Mouse (Mus musculus) granulocyte monocyte progenitor cell, adult 5-6 weeks (primary cell): ENCODE data around the gene Oxld1. TPM values are rescaled to one million over a fixed set of nuclear protein-coding genes. Genes with fewer than 3 reads are reported as not detected.
"Not testable (repeated sequence)": the region's sequence is repeated elsewhere in the genome, so short reads cannot be mapped to it uniquely, and the experiment has no call there.

Source experiments
- ATAC-seq: replicated peaks from 2 replicates; pipeline ENCODE4 v1.8.0; 2016; ENCODE audit warnings: mild to moderate bottlenecking, moderate TSS enrichment, inconsistent platforms; ENCODE audit not compliant: poor library complexity, severe bottlenecking
- total RNA-seq, 2 experiments: library from RNA; stranded (forward) in 1 of 2; stranded (reverse) in 1 of 2; fragments of 200-712, 200-1000 nt in 1 of 2; fragments of >200 nt in 1 of 2; fragmentation: Nextera tagmentation in 1 of 2; gene quantifications; 2 replicates each; pipeline ENCODE4 v1.2.3; 2014 to 2017

The Oxld1 gene
- total RNA-seq, 2 experiments from 2014 or later: 7.9 to 19.5 TPM

- peak; percentile 85 for ATAC-seq
These were observed 20.6 kb downstream of the Oxld1 start, which contains the start of gene Nploc4 for GRCm38 (mm10) chr11:120437152-120437856. Gene Nploc4, minus strand, starts transcription at chr11:120437708.

GRCm38 (mm10) chr11:120426727-120427126 lies 31.1 kb downstream of the Oxld1 start:
- ATAC-seq: no peak

- peak; percentile 61 for ATAC-seq
These were observed 34.1 kb downstream of the Oxld1 start for GRCm38 (mm10) chr11:120423569-120424295.

- no peak for ATAC-seq
These were observed 35.0 kb downstream of the Oxld1 start for GRCm38 (mm10) chr11:120422651-120423568.

GRCm38 (mm10) chr11:120418592-120418991 lies 39.3 kb downstream of the Oxld1 start:
- ATAC-seq: no peak

GRCm38 (mm10) chr11:120417852-120418251 lies 40.0 kb downstream of the Oxld1 start:
- no peak for ATAC-seq

- not testable (repeated sequence) for ATAC-seq
These were observed 44.2 kb downstream of the Oxld1 start for GRCm38 (mm10) chr11:120413621-120414020.

Other genes starting within 250 kb of the Oxld1 start
- 22.5 and 22.9 TPM in 2 replicates for gene Bahcc1, start 225.1 kb downstream of the Oxld1 start, total RNA-seq (2014; fragmentation: Nextera tagmentation)
- gene Bahcc1, start 225.1 kb downstream of the Oxld1 start, total RNA-seq (2017): 4.7 and 5.9 TPM in 2 replicates
- gene Actg1, start 109.5 kb downstream of the Oxld1 start, total RNA-seq (2014; fragmentation: Nextera tagmentation): 1,412 and 1,653 TPM in 2 replicates
- 733 and 780 TPM in 2 replicates for gene Actg1, start 109.5 kb downstream of the Oxld1 start, total RNA-seq (2017)
- not detected in 2 replicates for gene Fscn2, start 96.5 kb downstream of the Oxld1 start, total RNA-seq (2014; fragmentation: Nextera tagmentation)
- gene Fscn2, start 96.5 kb downstream of the Oxld1 start, total RNA-seq (2017): not detected in 2 replicates
- 8.3 and 13.2 TPM in 2 replicates for gene Faap100, start 79.3 kb downstream of the Oxld1 start, total RNA-seq (2014; fragmentation: Nextera tagmentation)
- gene Faap100, start 79.3 kb downstream of the Oxld1 start, total RNA-seq (2017): 12.9 and 18.8 TPM in 2 replicates
- 49.2 and 54.6 TPM in 2 replicates for gene Nploc4, start 20.4 kb downstream of the Oxld1 start, total RNA-seq (2014; fragmentation: Nextera tagmentation)
- gene Nploc4, start 20.4 kb downstream of the Oxld1 start, total RNA-seq (2017): 34.1 and 36.6 TPM in 2 replicates
- gene Tspan10, start 15.4 kb downstream of the Oxld1 start, total RNA-seq (2014; fragmentation: Nextera tagmentation): not detected in 2 replicates
- not detected in 2 replicates for gene Tspan10, start 15.4 kb downstream of the Oxld1 start, total RNA-seq (2017)
- not detected in 2 replicates for gene Pde6g, start 4.6 kb downstream of the Oxld1 start, total RNA-seq (2014; fragmentation: Nextera tagmentation)
- not detected in 2 replicates for gene Pde6g, start 4.6 kb downstream of the Oxld1 start, total RNA-seq (2017)
- 35.6 and 43.0 TPM in 2 replicates for gene Ccdc137, start within 50 bp of the Oxld1 start, total RNA-seq (2014; fragmentation: Nextera tagmentation)
- 39.4 and 57.7 TPM in 2 replicates for gene Ccdc137, start within 50 bp of the Oxld1 start, total RNA-seq (2017)
- 11.7 and 15.1 TPM in 2 replicates for gene Arl16, start 9.5 kb upstream of the Oxld1 start, total RNA-seq (2014; fragmentation: Nextera tagmentation)
- gene Arl16, start 9.5 kb upstream of the Oxld1 start, total RNA-seq (2017): 19.2 and 22.4 TPM in 2 replicates
- 113 and 121 TPM in 2 replicates for gene Mrpl12, start 26.5 kb upstream of the Oxld1 start, total RNA-seq (2014; fragmentation: Nextera tagmentation)
- 131 and 159 TPM in 2 replicates for gene Mrpl12, start 26.5 kb upstream of the Oxld1 start, total RNA-seq (2017)
- gene Slc25a10, start 33.8 kb upstream of the Oxld1 start, total RNA-seq (2014; fragmentation: Nextera tagmentation): 20.6 and 21.3 TPM in 2 replicates
- 20.5 and 26.2 TPM in 2 replicates for gene Slc25a10, start 33.8 kb upstream of the Oxld1 start, total RNA-seq (2017)
- not detected in 2 replicates for gene Gcgr, start 72.6 kb upstream of the Oxld1 start, total RNA-seq (2014; fragmentation: Nextera tagmentation)
- not detected in 2 replicates for gene Gcgr, start 72.6 kb upstream of the Oxld1 start, total RNA-seq (2017)
- 64.7 and 75.8 TPM in 2 replicates for gene Mcrip1, start 91.7 kb upstream of the Oxld1 start, total RNA-seq (2014; fragmentation: Nextera tagmentation)
- gene Mcrip1, start 91.7 kb upstream of the Oxld1 start, total RNA-seq (2017): 23.1 and 23.4 TPM in 2 replicates
- not detected in 2 replicates for gene Ppp1r27, start 93.1 kb upstream of the Oxld1 start, total RNA-seq (2014; fragmentation: Nextera tagmentation)
- gene Ppp1r27, start 93.1 kb upstream of the Oxld1 start, total RNA-seq (2017): not detected in 2 replicates
- gene P4hb, start 115.2 kb upstream of the Oxld1 start, total RNA-seq (2014; fragmentation: Nextera tagmentation): 864 and 921 TPM in 2 replicates
- 1,372 and 1,702 TPM in 2 replicates for gene P4hb, start 115.2 kb upstream of the Oxld1 start, total RNA-seq (2017)
- gene Arhgdia, start 123.6 kb upstream of the Oxld1 start, total RNA-seq (2014; fragmentation: Nextera tagmentation): 514 and 552 TPM in 2 replicates
- 163 and 168 TPM in 2 replicates for gene Arhgdia, start 123.6 kb upstream of the Oxld1 start, total RNA-seq (2017)
- 161 and 171 TPM in 2 replicates for gene Alyref, start 140.3 kb upstream of the Oxld1 start, total RNA-seq (2014; fragmentation: Nextera tagmentation)
- 315 and 430 TPM in 2 replicates for gene Alyref, start 140.3 kb upstream of the Oxld1 start, total RNA-seq (2017)
- gene Anapc11, start 140.4 kb upstream of the Oxld1 start, total RNA-seq (2014; fragmentation: Nextera tagmentation): 80.9 and 96.2 TPM in 2 replicates
- 26.9 and 27.0 TPM in 2 replicates for gene Anapc11, start 140.4 kb upstream of the Oxld1 start, total RNA-seq (2017)
- gene Npb, start 150.4 kb upstream of the Oxld1 start, total RNA-seq (2014; fragmentation: Nextera tagmentation): not detected in 2 replicates
- gene Npb, start 150.4 kb upstream of the Oxld1 start, total RNA-seq (2017): not detected in 2 replicates
- 48.1 and 70.3 TPM in 2 replicates for gene Pcyt2, start 159.9 kb upstream of the Oxld1 start, total RNA-seq (2014; fragmentation: Nextera tagmentation)
- gene Pcyt2, start 159.9 kb upstream of the Oxld1 start, total RNA-seq (2017): 21.9 and 35.5 TPM in 2 replicates
- 66.1 and 81.1 TPM in 2 replicates for gene Sirt7, start 167.2 kb upstream of the Oxld1 start, total RNA-seq (2014; fragmentation: Nextera tagmentation)
- gene Sirt7, start 167.2 kb upstream of the Oxld1 start, total RNA-seq (2017): 57.4 and 75.0 TPM in 2 replicates
- 28.7 and 37.0 TPM in 2 replicates for gene Mafg, start 175.5 kb upstream of the Oxld1 start, total RNA-seq (2014; fragmentation: Nextera tagmentation)
- 30.2 and 36.6 TPM in 2 replicates for gene Mafg, start 175.5 kb upstream of the Oxld1 start, total RNA-seq (2017)
- gene Pycr1, start 185.7 kb upstream of the Oxld1 start, total RNA-seq (2014; fragmentation: Nextera tagmentation): 14.6 and 15.9 TPM in 2 replicates
- gene Pycr1, start 185.7 kb upstream of the Oxld1 start, total RNA-seq (2017): 4.6 and 8.9 TPM in 2 replicates
- gene Myadml2, start 190.1 kb upstream of the Oxld1 start, total RNA-seq (2014; fragmentation: Nextera tagmentation): not detected in 2 replicates
- gene Myadml2, start 190.1 kb upstream of the Oxld1 start, total RNA-seq (2017): 0.69 and 1.9 TPM in 2 replicates
- gene Notum, start 203.1 kb upstream of the Oxld1 start, total RNA-seq (2014; fragmentation: Nextera tagmentation): not detected in 2 replicates
- not detected in 2 replicates for gene Notum, start 203.1 kb upstream of the Oxld1 start, total RNA-seq (2017)
- gene Aspscr1, start 214.9 kb upstream of the Oxld1 start, total RNA-seq (2014; fragmentation: Nextera tagmentation): 44.6 and 84.7 TPM in 2 replicates
- 29.0 and 33.5 TPM in 2 replicates for gene Aspscr1, start 214.9 kb upstream of the Oxld1 start, total RNA-seq (2017)